Mouse (Mus musculus): ENCODE measurements around the gene Ddx59. TPM values are rescaled to one million over a fixed set of nuclear protein-coding genes. Genes with fewer than 3 reads are reported as not detected.

Ddx59 gene
- polyA plus RNA-seq, 1 experiment, result 0.09 TPM

DNA sequence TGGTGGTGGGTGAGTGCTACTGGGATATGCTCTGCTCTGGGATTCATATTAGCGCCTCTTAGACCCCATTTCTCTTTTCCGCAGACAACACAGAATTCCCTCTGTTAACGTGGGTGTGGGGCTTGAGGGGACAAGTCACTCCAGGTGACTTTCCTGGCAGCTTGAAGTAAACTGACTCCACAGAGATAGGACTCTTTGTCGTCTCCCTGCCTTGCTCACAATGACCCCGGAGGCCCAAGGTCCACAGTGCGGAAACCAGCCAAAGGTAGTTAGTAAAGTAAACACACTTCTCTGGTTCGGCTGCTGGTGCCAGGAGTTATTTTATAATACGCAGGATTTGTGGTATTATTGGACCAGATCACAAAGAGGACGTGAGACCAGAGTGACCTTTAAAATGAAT lies 27.7 kb downstream of the Ddx59 start:
- Histone ChIP-seq H3K27me3 (ENCODE audit: control insufficient read depth) (no peaks in the 10 kb centered on the region), H3K4me1 (ENCODE audit: control insufficient read depth) (peaks cover 59% of the 10 kb centered on the region), H3K4me3 (replicated peaks) (no peak overlapping the region), H3K36me3 (ENCODE audit: control insufficient read depth) (peaks cover 37% of the 10 kb centered on the region), H3K9me3 (ENCODE audit: control insufficient read depth, low read length) (no peaks in the 10 kb centered on the region)
- TF ChIP-seq GATA1 (IDR thresholded peaks at IDR 0.05; ENCODE audit: low read length) (no peak), TAL1 (IDR thresholded peaks at IDR 0.05; ENCODE audit: low read length) (no peak)

DNA sequence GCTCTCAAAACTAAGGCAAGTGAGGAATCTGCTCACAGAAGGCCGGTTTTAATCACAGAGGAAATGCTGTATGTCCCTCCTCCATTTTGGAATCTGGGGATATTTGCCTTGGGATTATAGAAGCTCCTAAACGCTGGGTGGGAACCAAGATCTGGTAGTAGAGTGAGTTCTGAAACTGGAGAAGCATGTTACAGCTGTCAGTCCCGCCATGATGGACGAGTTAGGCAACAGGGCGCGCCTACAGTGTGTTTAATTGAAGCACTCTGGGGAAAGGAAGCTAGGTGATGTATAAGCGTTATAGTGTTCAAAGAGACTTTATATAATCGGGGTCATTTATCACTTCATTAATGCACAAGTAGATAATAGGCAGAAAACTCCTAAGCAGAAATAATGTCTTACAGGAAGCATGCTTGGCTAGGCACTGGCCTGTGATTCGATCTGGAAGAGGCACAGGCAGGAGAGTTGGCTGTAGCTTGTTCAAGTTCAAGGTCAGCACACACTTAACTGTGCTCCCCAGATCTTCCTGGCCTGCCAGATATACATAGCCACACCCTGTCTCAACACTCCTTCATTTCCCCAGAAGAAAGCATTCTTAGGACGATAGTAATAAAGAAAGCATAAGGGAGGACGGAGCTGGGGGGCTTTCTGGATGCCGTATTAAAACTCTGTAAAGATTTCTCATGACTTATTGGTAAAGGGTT lies 29.6 kb downstream of the Ddx59 start:
- TF ChIP-seq GATA1 (IDR thresholded peaks at IDR 0.05; ENCODE audit: low read length) (peak; percentile 61), TAL1 (IDR thresholded peaks at IDR 0.05; ENCODE audit: low read length) (peak; percentile 78)
- Histone ChIP-seq H3K9me3 (ENCODE audit: control insufficient read depth, low read length) (no peaks in the 10 kb centered on the region), H3K4me3 (replicated peaks) (peak overlapping the region; percentile 51), H3K36me3 (ENCODE audit: control insufficient read depth) (peaks cover 27% of the 10 kb centered on the region), H3K4me1 (ENCODE audit: control insufficient read depth) (peaks cover 60% of the 10 kb centered on the region), H3K27me3 (ENCODE audit: control insufficient read depth) (no peaks in the 10 kb centered on the region)

DNA sequence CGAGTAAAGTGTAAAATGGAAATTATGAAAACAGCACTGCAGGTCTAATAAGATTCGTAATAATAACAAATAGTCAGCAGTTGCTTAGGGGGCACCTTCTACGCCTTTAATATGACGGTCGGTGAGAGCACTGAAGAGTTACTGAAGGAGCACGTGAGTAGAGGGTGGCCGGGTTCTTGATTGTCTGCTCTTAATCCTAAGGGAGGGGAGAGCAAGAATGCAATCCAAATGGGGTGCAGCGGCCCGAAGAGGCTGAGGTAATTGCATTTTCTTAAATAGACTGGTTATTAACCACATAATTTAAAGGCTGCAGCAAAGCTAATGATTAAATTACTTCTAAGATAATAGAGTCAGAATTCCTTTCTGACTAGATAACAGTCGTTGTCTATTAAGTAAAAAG lies 31.9 kb downstream of the Ddx59 start:
- Histone ChIP-seq H3K27me3 (ENCODE audit: control insufficient read depth) (no peaks in the 10 kb centered on the region), H3K36me3 (ENCODE audit: control insufficient read depth) (peaks cover 12% of the 10 kb centered on the region), H3K4me1 (ENCODE audit: control insufficient read depth) (peaks cover 53% of the 10 kb centered on the region), H3K4me3 (replicated peaks) (no peak overlapping the region), H3K9me3 (ENCODE audit: control insufficient read depth, low read length) (no peaks in the 10 kb centered on the region)
- no peak for TF ChIP-seq GATA1 (IDR thresholded peaks at IDR 0.05; ENCODE audit: low read length)
- TF ChIP-seq TAL1 (IDR thresholded peaks at IDR 0.05; ENCODE audit: low read length), result no peak

DNA sequence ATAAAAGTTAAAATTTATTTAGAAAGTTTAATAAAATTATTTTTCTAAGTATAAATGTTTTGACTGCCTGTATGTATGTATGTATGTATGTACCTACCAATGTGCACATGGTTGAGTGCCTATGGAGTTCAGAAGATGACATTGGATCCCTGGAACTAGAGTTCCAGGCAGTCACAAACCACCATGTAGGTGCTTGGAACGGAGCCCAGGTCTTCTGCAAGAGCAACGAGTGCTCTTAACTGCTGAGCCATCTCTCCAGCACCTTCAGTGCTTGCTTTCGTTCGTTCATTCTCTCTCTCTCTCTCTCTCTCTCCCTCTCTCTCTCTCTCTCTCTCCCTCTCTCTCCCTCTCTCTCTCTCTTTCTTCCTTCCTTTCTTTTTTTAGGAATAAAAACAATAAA lies 32.3 kb downstream of the Ddx59 start:
- no peaks in the 10 kb centered on the region for H3K9me3 ChIP-seq (ENCODE audit: control insufficient read depth, low read length)
- H3K4me1 ChIP-seq (ENCODE audit: control insufficient read depth), result peaks cover 53% of the 10 kb centered on the region
- no peak for TF ChIP-seq TAL1 (IDR thresholded peaks at IDR 0.05; ENCODE audit: low read length)
- no peak for TF ChIP-seq GATA1 (IDR thresholded peaks at IDR 0.05; ENCODE audit: low read length)
- peaks cover 2% of the 10 kb centered on the region for H3K27me3 ChIP-seq (ENCODE audit: control insufficient read depth)
- no peak overlapping the region for H3K4me3 ChIP-seq (replicated peaks)
- H3K36me3 ChIP-seq (ENCODE audit: control insufficient read depth), result peaks cover 12% of the 10 kb centered on the region

DNA sequence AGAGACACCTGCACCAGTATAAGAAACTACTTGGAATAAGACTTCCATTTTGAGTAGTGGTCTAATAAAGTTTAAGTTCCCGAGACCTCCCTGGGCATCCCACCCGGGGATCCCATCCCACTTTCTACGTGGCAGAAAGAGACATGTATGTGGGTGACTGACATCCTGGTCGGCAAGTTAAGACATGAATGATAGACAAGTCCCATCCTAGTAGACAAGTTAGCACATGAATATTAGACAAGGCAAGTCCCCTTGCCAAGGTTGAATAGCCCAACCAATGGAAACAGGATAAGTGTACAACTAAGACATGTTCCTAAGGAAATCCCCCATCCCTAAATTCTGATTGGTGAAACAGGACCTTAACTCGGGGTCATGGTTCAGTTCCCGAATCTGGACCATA lies 34.5 kb downstream of the Ddx59 start:
- Histone ChIP-seq H3K4me1 (ENCODE audit: control insufficient read depth) (peaks cover 31% of the 10 kb centered on the region), H3K4me3 (replicated peaks) (no peak overlapping the region), H3K27me3 (ENCODE audit: control insufficient read depth) (peaks cover 22% of the 10 kb centered on the region), H3K9me3 (ENCODE audit: control insufficient read depth, low read length) (no peaks in the 10 kb centered on the region), H3K36me3 (ENCODE audit: control insufficient read depth) (peaks cover 4% of the 10 kb centered on the region; the same call in 1 of the 2 replicates)
- TF ChIP-seq TAL1 (IDR thresholded peaks at IDR 0.05; ENCODE audit: low read length) (no peak), GATA1 (IDR thresholded peaks at IDR 0.05; ENCODE audit: low read length) (no peak)

DNA sequence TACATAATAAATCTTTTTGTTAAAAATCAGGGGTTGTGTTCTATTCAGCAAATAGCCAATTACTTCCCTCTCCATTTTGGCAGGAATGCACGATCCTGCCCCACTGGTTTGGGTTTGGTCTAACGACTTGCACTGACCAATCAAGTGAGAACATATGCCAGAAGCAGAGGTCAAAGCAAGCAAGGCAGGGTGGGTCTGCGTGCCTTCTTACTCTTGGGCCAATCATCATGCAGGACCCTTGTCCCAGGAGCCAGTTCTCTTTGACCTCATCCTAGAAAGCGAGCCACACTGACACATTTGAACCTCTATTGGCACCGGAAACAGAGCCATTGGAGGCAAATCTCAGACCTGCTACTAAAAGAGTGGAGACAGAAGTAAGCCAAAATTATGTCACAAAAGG lies 35.1 kb downstream of the Ddx59 start:
- Histone ChIP-seq H3K27me3 (ENCODE audit: control insufficient read depth) (peaks cover 29% of the 10 kb centered on the region), H3K36me3 (ENCODE audit: control insufficient read depth) (peaks cover 4% of the 10 kb centered on the region; the same call in 1 of the 2 replicates), H3K9me3 (ENCODE audit: control insufficient read depth, low read length) (no peaks in the 10 kb centered on the region)

DNA sequence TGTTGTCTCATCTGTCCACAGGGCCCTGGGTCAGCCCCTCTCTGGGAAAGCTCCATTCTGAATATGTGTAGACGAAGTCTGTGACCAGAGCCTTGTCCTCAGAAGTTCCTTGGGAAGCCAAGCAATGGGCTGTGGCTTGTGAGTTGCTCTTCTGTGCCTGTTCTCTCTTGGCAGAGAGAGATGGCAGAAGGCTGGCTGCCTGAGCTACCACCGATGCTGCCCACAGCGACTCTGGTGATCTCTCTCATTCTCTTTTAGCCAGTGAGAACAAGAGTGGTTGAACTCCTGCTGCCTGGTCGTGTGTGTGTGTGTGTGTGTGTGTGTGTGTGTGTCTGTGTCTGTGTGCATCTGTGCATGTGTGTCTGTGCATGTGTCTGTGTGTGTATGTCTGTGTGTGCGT lies 37.4 kb downstream of the Ddx59 start:
- TF ChIP-seq TAL1 (IDR thresholded peaks at IDR 0.05; ENCODE audit: low read length) (no peak), GATA1 (IDR thresholded peaks at IDR 0.05; ENCODE audit: low read length) (no peak)
- Histone ChIP-seq H3K4me3 (replicated peaks) (no peak overlapping the region), H3K36me3 (ENCODE audit: control insufficient read depth) (no peaks in the 10 kb centered on the region), H3K27me3 (ENCODE audit: control insufficient read depth) (peaks cover 46% of the 10 kb centered on the region), H3K9me3 (ENCODE audit: control insufficient read depth, low read length) (no peaks in the 10 kb centered on the region), H3K4me1 (ENCODE audit: control insufficient read depth) (peaks cover 6% of the 10 kb centered on the region)

More for the DNA sequence above, 35.1 kb downstream of the Ddx59 start:
- Histone ChIP-seq H3K4me3 (replicated peaks) (no peak overlapping the region), H3K4me1 (ENCODE audit: control insufficient read depth) (peaks cover 24% of the 10 kb centered on the region)
- TF ChIP-seq GATA1 (IDR thresholded peaks at IDR 0.05; ENCODE audit: low read length) (no peak), TAL1 (IDR thresholded peaks at IDR 0.05; ENCODE audit: low read length) (no peak)

DNA sequence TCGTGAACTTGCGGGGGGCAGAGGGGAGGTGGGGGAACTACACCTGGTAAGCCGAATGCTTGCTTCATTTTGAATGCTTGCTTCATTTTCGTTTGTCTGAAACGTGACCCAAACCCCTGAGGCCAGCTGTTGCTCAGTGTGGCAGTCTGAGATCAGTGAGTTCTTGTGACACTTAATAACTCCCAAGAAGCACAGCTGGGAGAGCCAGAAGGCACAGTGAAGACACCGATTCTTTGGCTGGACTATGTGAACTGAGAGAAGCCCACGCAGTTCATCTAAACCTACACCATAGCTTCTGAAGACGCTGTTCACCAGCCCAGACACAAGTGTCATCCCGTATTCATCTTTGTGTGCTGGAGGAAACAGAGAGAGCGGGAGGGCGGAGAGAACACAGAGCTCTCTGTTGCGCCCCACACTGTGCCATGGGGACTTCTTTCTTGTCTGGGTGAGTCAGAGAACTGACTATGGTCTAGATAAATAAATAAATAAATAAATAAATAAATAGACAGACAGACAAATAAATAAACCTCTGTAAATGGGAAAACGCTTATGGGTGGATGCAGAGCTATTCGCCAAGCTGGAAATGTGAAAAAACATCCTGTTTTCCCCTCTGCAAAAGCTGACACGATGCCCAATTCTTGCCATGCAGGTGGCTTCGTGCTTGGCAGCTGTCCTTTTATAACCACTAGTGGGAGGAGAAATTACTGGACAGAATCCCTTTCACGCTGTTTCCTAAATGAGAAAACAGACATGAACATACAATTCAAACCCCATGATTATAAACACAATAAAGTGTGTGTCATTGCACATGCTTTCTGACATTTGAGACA lies 40.9 kb downstream of the Ddx59 start:
- H3K9me3 ChIP-seq (ENCODE audit: control insufficient read depth, low read length), result peaks cover 4% of the 10 kb centered on the region; the same call in 1 of the 2 replicates
- TF ChIP-seq TAL1 (IDR thresholded peaks at IDR 0.05; ENCODE audit: low read length) (no peak), GATA1 (IDR thresholded peaks at IDR 0.05; ENCODE audit: low read length) (no peak)
- H3K4me3 ChIP-seq (replicated peaks), result no peak overlapping the region
- peaks cover 10% of the 10 kb centered on the region for H3K4me1 ChIP-seq (ENCODE audit: control insufficient read depth)
- no peaks in the 10 kb centered on the region for H3K36me3 ChIP-seq (ENCODE audit: control insufficient read depth)
- peaks cover 55% of the 10 kb centered on the region for H3K27me3 ChIP-seq (ENCODE audit: control insufficient read depth)

DNA sequence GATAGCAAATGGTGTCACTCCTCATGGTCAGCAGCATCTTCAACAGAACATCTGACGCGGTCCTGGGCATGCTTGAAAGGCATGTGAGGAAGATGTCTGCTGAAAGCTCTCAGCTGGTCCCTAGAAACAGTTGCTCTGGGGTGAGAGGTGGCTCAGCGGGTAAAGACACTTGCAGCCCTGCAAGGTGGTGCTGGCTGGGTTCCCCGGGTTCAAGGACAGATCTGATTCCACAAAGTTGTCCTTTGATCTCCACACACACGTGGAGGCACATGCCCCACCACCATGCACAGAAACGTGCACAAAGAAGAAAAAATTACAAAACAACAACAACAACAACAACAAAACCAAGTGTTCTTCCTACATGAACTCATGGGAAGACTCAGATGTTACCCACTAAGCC lies 41.7 kb downstream of the Ddx59 start:
- Histone ChIP-seq H3K4me1 (ENCODE audit: control insufficient read depth) (peaks cover 10% of the 10 kb centered on the region), H3K9me3 (ENCODE audit: control insufficient read depth, low read length) (peaks cover 4% of the 10 kb centered on the region; the same call in 1 of the 2 replicates), H3K36me3 (ENCODE audit: control insufficient read depth) (no peaks in the 10 kb centered on the region), H3K27me3 (ENCODE audit: control insufficient read depth) (peaks cover 55% of the 10 kb centered on the region), H3K4me3 (replicated peaks) (no peak overlapping the region)
- TF ChIP-seq GATA1 (IDR thresholded peaks at IDR 0.05; ENCODE audit: low read length), result no peak
- TF ChIP-seq TAL1 (IDR thresholded peaks at IDR 0.05; ENCODE audit: low read length), result no peak
